Mouse (Mus musculus) megakaryocyte-erythroid progenitor cell, adult 5 weeks (primary cell): ENCODE data around the gene Klk1. TPM values are rescaled to one million over a fixed set of nuclear protein-coding genes. Genes with fewer than 3 reads are reported as not detected.

ENCODE experiments used
- polyA plus RNA-seq: library from polyadenylated mRNA; stranded (reverse); fragments of >175 nt; gene quantifications from 2 replicates; pipeline ENCODE4 v1.2.3, GENCODE M21; 2012

The Klk1 gene
- polyA plus RNA-seq = not detected in 2 replicates

DNA sequence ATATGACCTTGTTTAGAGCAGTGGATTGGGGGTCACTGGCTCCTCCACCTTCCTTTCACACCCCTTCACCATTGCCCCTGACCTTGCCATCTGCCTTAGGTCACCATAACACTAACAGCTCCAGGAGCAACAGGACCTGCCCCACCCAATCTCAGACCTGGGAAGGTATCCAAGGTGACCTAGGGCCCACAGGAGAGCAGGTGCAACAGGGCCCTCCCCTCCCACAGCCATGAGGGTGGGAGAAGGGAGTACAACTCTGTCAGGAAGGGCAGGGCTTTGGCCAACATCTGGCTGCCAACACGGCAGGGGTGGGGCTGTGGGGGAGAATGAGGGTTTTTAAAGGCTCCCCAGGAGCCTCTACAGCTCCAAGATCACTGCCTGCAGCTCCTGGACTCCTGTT, at the start of gene Klk1:
Klk1 (plus strand) TSS at position 285 of the 400 bp plus-strand sequence.

DNA sequence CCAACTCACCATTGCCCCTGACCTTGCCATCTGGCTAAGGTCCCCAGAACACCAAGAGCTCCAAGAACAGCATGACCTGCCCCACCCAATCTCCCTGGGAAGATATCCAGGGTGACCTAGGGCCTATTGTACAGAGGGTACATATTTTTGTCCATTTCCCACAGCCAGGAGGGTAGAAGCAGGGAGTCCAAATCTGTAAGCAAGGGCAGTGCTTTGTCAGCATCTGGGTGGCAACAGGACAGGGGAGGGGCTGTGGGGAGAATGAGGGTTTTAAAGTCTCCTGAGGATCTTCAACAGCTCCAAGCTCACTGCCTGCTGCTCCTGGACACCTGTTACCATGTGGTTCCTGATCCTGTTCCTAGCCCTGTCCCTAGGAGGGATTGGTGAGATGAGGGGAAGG, 37.2 kb upstream of the Klk1 start, which contains the start of gene Klk1b24:
Klk1b24 (plus strand) TSS at position 301 of the 400 bp plus-strand sequence.

DNA sequence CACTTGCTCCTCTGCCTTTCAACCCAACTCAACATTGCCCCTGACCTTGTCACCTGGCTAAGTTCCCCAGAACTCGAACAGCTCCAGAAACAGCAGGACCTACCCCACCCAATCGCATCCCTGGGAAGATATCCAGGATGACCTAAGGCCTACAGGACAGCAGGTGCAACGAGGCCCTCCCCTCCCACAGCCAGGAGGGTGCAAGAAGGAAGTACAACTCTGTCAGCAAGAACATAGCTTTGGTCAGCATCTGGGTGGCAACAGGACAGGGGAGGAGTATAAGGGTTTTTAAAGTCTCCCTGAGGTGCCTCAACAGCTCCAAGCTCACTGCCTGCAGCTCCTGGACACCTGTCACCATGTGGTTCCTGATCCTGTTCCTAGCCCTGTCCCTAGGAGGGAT, 27.3 kb upstream of the Klk1 start, which contains the start of gene Klk1b3:
Klk1b3 (plus strand) TSS at position 301 of the 400 bp plus-strand sequence.

DNA sequence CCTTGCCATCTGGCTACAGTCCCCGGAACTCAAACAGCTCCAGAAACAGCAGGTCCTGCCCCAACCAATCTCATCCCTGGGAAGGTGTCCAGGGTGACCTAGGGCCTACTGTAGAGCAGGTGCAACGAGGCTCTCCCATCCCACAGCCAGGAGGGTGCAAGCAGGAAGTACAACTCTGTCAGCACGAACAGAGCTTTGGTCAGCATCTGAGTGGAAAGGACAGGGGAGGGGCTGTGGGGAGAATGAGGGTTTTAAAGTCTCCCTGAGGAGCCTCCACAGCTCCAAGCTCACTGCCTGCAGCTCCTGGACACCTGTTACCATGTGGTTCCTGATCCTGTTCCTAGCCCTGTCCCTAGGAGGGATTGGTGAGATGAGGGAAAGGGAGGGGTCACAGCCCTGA, 18.0 kb upstream of the Klk1 start, which contains the start of gene Klk1b4:
Klk1b4 (plus strand) TSS at position 301 of the 400 bp plus-strand sequence.

DNA sequence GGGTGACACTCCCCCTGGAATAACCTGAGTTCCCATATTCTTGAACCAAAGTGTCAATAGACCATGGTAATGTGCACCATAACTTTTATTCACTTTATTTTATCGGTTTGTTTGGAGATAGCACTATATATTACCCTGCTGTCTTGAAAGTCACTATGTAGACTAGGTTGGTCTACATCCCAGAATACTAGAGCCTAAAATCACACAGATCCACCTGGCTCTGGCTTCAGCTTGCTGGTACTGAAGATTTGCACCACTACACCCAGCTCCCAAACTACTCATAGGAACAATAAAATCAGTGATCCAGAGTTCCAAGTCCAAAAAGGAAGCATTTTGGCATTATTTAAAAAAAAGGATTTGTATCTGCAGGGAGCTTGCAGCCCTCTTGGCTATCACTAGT, 9.5 kb upstream of the Klk1 start, which contains the start of gene Klk1b5:
Klk1b5 (plus strand) TSS at position 301 of the 400 bp plus-strand sequence.

DNA sequence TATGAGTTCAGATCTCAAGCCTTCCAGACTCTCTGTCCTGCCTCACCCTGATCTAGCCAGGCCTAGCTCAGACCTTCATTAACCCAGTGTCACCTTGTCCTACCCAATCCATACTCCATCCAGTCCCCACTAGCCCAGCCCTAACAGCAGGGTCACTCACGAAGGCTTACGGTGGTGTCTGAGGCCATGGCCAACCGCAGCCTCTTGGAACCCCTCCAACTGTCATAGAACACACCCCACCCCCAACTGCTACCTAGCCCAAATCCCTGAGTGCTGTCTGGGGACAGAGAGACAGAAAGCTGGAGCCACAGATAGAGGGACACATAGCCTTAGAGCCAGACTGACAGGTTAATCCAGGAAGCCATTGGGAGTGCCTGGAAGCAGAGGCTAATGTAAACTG, 10.7 kb downstream of the Klk1 start, which contains the start of gene Gm36864:
Gm36864 (plus strand) TSS at position 269 of the 400 bp plus-strand sequence.

DNA sequence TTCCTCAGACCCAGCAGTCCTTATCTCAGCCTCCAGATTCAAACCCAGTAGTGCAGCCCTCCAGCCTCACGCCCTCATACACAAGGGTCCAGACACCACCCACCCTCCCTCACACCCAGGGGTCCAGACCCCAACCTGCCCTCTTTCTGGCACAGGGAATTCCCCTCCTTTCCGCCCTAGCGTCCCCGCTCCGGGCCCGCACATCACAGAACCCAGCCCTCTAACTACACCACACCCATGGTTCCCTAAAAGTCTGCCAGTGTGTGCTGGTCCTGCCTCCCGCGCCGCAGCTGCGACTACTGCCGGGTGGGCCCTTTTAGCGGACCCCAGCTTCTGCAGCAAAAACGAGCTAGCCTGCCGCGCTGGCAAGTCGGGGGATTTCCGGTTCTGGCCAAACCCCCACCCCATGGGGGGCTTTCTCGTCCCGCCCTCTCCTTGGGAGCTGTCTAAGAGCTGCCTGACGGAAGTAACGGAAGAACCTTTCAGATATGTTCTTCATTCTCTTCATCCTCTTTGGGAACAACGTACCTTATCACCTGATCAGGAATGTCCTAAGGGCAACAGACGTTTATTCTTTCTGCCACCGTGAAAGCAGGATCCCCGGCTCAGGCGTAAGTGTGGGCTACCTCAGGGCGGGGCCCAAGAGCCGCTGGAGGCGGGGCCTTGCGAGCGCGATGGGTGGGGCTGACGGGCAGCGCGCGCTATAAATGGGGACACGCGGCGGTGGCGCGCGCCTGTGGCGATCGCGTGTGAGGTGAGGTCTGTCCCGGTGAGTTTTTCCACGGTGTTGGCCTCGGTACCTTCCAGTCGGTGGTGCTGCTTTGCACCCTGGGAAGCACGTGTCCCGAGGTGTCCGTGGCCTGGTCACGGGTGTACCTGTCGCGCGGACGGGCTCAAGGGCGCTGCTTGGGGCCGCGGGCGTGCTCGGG, 21.2 kb downstream of the Klk1 start, which contains the start of the genes 1700028J19Rik and 2410002F23Rik:
1700028J19Rik (minus strand) TSS at position 641 of the 929 bp plus-strand sequence.
2410002F23Rik (plus strand) TSS at position 668 of the 929 bp plus-strand sequence.

DNA sequence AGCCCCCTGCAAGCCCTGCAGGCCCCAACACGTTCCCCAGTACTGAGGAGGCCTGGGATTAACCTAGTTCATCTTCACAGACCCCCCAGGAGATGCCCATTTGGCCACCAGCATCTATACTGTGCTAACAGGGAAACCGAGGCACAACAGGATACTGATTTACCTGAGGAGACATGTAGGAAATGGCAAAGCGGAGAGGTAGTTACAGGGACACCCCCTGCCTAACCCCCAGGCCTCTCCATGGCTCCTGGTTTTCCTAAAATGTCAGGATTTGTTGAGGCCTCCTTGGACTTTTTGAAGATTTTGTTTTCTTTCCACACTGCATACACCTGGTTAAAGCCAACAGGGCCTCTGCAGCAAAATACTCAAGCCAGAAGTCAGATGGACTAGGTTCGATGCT, 32.1 kb downstream of the Klk1 start, which contains the start of gene Acp4:
Acp4 (minus strand) TSS at position 101 of the 400 bp plus-strand sequence.

DNA sequence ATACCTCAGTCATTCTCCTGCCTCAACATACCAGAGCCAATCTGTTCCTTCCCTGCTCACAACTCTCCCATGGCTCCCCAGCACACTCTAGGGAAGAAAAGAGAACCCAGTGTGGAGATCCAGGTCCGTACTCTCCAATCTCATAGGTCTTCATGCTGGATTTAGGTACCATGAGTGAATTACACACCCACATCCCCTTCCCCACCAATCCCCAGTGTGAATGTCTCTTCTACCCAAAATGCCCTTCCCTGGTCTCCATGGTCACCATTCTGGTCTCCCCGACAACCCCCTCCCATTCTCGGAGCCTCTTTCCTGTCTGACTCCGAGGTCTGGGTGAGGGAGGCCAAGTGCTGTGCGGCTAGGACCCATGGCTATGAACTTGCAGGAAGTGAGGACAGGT, 36.0 kb downstream of the Klk1 start, which contains the start of gene Gm15517:
Gm15517 (plus strand) TSS at position 301 of the 400 bp plus-strand sequence.

Other genes starting within 250 kb of the Klk1 start
- not detected in 2 replicates for gene Klk1b9, start 249.3 kb upstream of the Klk1 start, polyA plus RNA-seq
- gene Klk1b11, start 229.5 kb upstream of the Klk1 start, polyA plus RNA-seq = 0.15 TPM in 1 of 2 replicates, not detected in the other
- not detected in 2 replicates for gene Klk1b26, start 213.2 kb upstream of the Klk1 start, polyA plus RNA-seq
- not detected in 2 replicates for gene Klk1b27, start 173.1 kb upstream of the Klk1 start, polyA plus RNA-seq
- not detected in 2 replicates for gene Klk1b21, start 123.0 kb upstream of the Klk1 start, polyA plus RNA-seq
- gene Klk1b22, start 112.7 kb upstream of the Klk1 start, polyA plus RNA-seq = not detected in 2 replicates
- not detected in 2 replicates for gene Klk1b16, start 88.6 kb upstream of the Klk1 start, polyA plus RNA-seq
- not detected in 2 replicates for gene Klk1b24, start 37.1 kb upstream of the Klk1 start, polyA plus RNA-seq
- not detected in 2 replicates for gene Klk1b3, start 27.2 kb upstream of the Klk1 start, polyA plus RNA-seq
- gene Klk1b4, start 17.9 kb upstream of the Klk1 start, polyA plus RNA-seq = not detected in 2 replicates
- not detected in 2 replicates for gene Klk1b5, start 9.4 kb upstream of the Klk1 start, polyA plus RNA-seq
- gene Gm36864, start 10.8 kb downstream of the Klk1 start, polyA plus RNA-seq = not detected in 2 replicates
- gene 1700028J19Rik, start 21.3 kb downstream of the Klk1 start, polyA plus RNA-seq = 0.34 TPM in 1 of 2 replicates, not detected in the other
- gene 2410002F23Rik, start 21.4 kb downstream of the Klk1 start, polyA plus RNA-seq = 249 and 336 TPM in 2 replicates
- gene Acp4, start 32.0 kb downstream of the Klk1 start, polyA plus RNA-seq = not detected in 2 replicates
- not detected in 2 replicates for gene Gm15517, start 36.1 kb downstream of the Klk1 start, polyA plus RNA-seq
- 5.0 and 6.2 TPM in 2 replicates for gene Clec11a, start 81.5 kb downstream of the Klk1 start, polyA plus RNA-seq
- gene Shank1, start 84.9 kb downstream of the Klk1 start, polyA plus RNA-seq = 0.90 and 0.94 TPM in 2 replicates
- 1.0 and 1.1 TPM in 2 replicates for gene Syt3, start 158.7 kb downstream of the Klk1 start, polyA plus RNA-seq
- 2.9 and 3.5 TPM in 2 replicates for gene 1700008O03Rik, start 160.5 kb downstream of the Klk1 start, polyA plus RNA-seq
- gene Lrrc4b, start 203.7 kb downstream of the Klk1 start, polyA plus RNA-seq = not detected in 2 replicates
- not detected in 2 replicates for gene Aspdh, start 240.0 kb downstream of the Klk1 start, polyA plus RNA-seq
- 226 and 232 TPM in 2 replicates for gene Josd2, start 242.6 kb downstream of the Klk1 start, polyA plus RNA-seq